In genomic region chr11:86873406-86873700, GRCm38 (mm10) we compare ENCODE assay signal across 16 mouse cellular contexts.
DNase-seq lines count a peak whose midpoint lies in the region; ATAC-seq and TF ChIP-seq lines count a peak whose summit lies in the region.
"Had no signal": no experiment of that assay in that cellular context is flagged by ENCODE, and none has a peak within 500 bp of the region (broad histone marks: within the 10 kb centered on the region; RNA-seq: fewer than 3 reads in every experiment).

No protein-coding gene starts in this region.

- 74% methylated on average over 1 of the region's 1 CpGs for WGBS in kidney, embryonic 14.5 days
- 85% methylated on average over 1 of the region's 1 CpGs for WGBS in forebrain, embryonic 10.5 days
- WGBS in forebrain, postnatal 0 days, result 26% methylated on average over 1 of the region's 1 CpGs
- 39% methylated on average over 1 of the region's 1 CpGs for WGBS in midbrain, embryonic 16.5 days
- WGBS in liver, postnatal 0 days (ENCODE audit: insufficient replicate concordance), result 88% methylated on average over 1 of the region's 1 CpGs

- TF ChIP-seq CTCF in forebrain, postnatal 0 days (IDR thresholded peaks at IDR 0.05; ENCODE audit: low read depth), result no peak
- no peak for TF ChIP-seq CTCF in liver, postnatal 0 days (IDR thresholded peaks at IDR 0.05; ENCODE audit: low read depth)

- no peak overlapping the region for H3K4me2 ChIP-seq in kidney, embryonic 14.5 days (replicated peaks; ENCODE audit: low read depth, low read length)
- H3K4me2 ChIP-seq in forebrain, postnatal 0 days (ENCODE audit: low read depth), result no peak overlapping the region
- H3K4me2 ChIP-seq in midbrain, embryonic 16.5 days (ENCODE audit: low read length), result no peak overlapping the region
- no peak overlapping the region for H3K4me2 ChIP-seq in liver, postnatal 0 days (ENCODE audit: low read depth, low read length)
- H3K4me2 ChIP-seq: heart, embryonic 11.5 days; liver, embryonic 15.5 days had no signal

- H3K9me3 ChIP-seq in kidney, embryonic 14.5 days (ENCODE audit: control insufficient read depth, low read length), result no peaks in the 10 kb centered on the region
- no peaks in the 10 kb centered on the region for H3K9me3 ChIP-seq in forebrain, embryonic 10.5 days
- no peaks in the 10 kb centered on the region for H3K9me3 ChIP-seq in forebrain, postnatal 0 days (ENCODE audit: low read length)
- H3K9me3 ChIP-seq in midbrain, embryonic 16.5 days (replicated peaks; ENCODE audit: control insufficient read depth, low read length, poor library complexity, severe bottlenecking), result no peaks in the 10 kb centered on the region
- H3K9me3 ChIP-seq in liver, postnatal 0 days (ENCODE audit: low read length), result peaks cover 4% of the 10 kb centered on the region; the same call in 1 of the 2 replicates
- H3K9me3 ChIP-seq: liver, embryonic 15.5 days had no signal

- H3K27me3 ChIP-seq in kidney, embryonic 14.5 days (ENCODE audit: control insufficient read depth, insufficient read depth, low read length), result no peaks in the 10 kb centered on the region
- H3K27me3 ChIP-seq in forebrain, embryonic 10.5 days (ENCODE audit: poor library complexity, severe bottlenecking), result no peaks in the 10 kb centered on the region
- H3K27me3 ChIP-seq in forebrain, postnatal 0 days (ENCODE audit: insufficient read depth, low read length), result no peaks in the 10 kb centered on the region
- H3K27me3 ChIP-seq in midbrain, embryonic 16.5 days (ENCODE audit: control insufficient read depth, insufficient read depth, low read depth, low read length), result no peaks in the 10 kb centered on the region
- no peaks in the 10 kb centered on the region for H3K27me3 ChIP-seq in liver, postnatal 0 days (ENCODE audit: insufficient read depth, low read length)
- H3K27me3 ChIP-seq: liver, embryonic 15.5 days had no signal

- no peaks in the 10 kb centered on the region for H3K36me3 ChIP-seq in kidney, embryonic 14.5 days (ENCODE audit: control insufficient read depth, insufficient read depth, low read length)
- H3K36me3 ChIP-seq in forebrain, embryonic 10.5 days (replicated peaks), result no peaks in the 10 kb centered on the region
- no peaks in the 10 kb centered on the region for H3K36me3 ChIP-seq in forebrain, postnatal 0 days (ENCODE audit: insufficient read depth)
- H3K36me3 ChIP-seq in midbrain, embryonic 16.5 days (ENCODE audit: control insufficient read depth, insufficient read depth, low read length), result no peaks in the 10 kb centered on the region
- H3K36me3 ChIP-seq in liver, postnatal 0 days (replicated peaks; ENCODE audit: insufficient read depth, low read length), result no peaks in the 10 kb centered on the region
- H3K36me3 ChIP-seq: liver, embryonic 15.5 days had no signal

- TF ChIP-seq EP300 in liver, postnatal 0 days (IDR thresholded peaks at IDR 0.05; ENCODE audit: low read depth), result no peak

- peaks cover 7% of the 10 kb centered on the region for H3K4me1 ChIP-seq in kidney, embryonic 14.5 days (ENCODE audit: control insufficient read depth, insufficient read depth, low read length)
- peaks cover 39% of the 10 kb centered on the region for H3K4me1 ChIP-seq in forebrain, embryonic 10.5 days
- H3K4me1 ChIP-seq in forebrain, postnatal 0 days (ENCODE audit: insufficient read depth), result peaks cover 8% of the 10 kb centered on the region; the same call in 1 of the 2 replicates
- H3K4me1 ChIP-seq in midbrain, embryonic 16.5 days (ENCODE audit: control insufficient read depth, insufficient read depth, low read length), result peaks cover 22% of the 10 kb centered on the region
- peaks cover 16% of the 10 kb centered on the region for H3K4me1 ChIP-seq in liver, postnatal 0 days (ENCODE audit: insufficient read depth)

- no peak for DNase-seq in kidney, postnatal 10 days
- DNase-seq in forebrain, embryonic 10.5 days (ENCODE audit: extremely low spot score, low spot score), result no peak
- DNase-seq in forebrain, postnatal 0 days, result no peak
- DNase-seq in neural tube, embryonic 10.5 days (ENCODE audit: extremely low spot score, low spot score), result no peak
- no peak for DNase-seq in liver, postnatal 0 days
- DNase-seq: adrenal gland, postnatal 14 days; cerebellum, adult 9-10 months; heart, postnatal 36 days; left cerebral cortex, postnatal 4 days; retina, postnatal 1 day had no signal

- H3K27ac ChIP-seq in kidney, embryonic 14.5 days (ENCODE audit: low read depth, low read length), result 0 out of 2 replicates have a peak overlapping the region, but pooled peaks have one; percentile 38
- peak overlapping the region; percentile 77 for H3K27ac ChIP-seq in forebrain, embryonic 10.5 days
- H3K27ac ChIP-seq in forebrain, postnatal 0 days (ENCODE audit: low read depth, low read length), result peak overlapping the region; percentile 51; the same call in 1 of the 2 replicates
- peak overlapping the region; percentile 75 for H3K27ac ChIP-seq in midbrain, embryonic 16.5 days (ENCODE audit: low read length)
- no peak overlapping the region for H3K27ac ChIP-seq in liver, postnatal 0 days (ENCODE audit: low read depth)
- H3K27ac ChIP-seq: liver, embryonic 15.5 days had no signal

- no peak overlapping the region for H3K4me3 ChIP-seq in kidney, embryonic 14.5 days (ENCODE audit: low read length)
- H3K4me3 ChIP-seq in forebrain, embryonic 10.5 days, result no peak overlapping the region; the same call in 1 of the 2 replicates
- no peak overlapping the region for H3K4me3 ChIP-seq in forebrain, postnatal 0 days (ENCODE audit: low read depth, low read length)
- H3K4me3 ChIP-seq in midbrain, embryonic 16.5 days (ENCODE audit: low read depth, low read length), result no peak overlapping the region
- H3K4me3 ChIP-seq in liver, postnatal 0 days (ENCODE audit: low read depth, low read length), result no peak overlapping the region
- H3K4me3 ChIP-seq: erythroblast, embryonic 14.5 days; liver, embryonic 15.5 days had no signal

- no peak for ATAC-seq in kidney, embryonic 14.5 days (ENCODE audit: low FRiP score, low TSS enrichment)
- ATAC-seq in forebrain, postnatal 0 days, result no peak; the same call in 1 of the 2 replicates
- no peak for ATAC-seq in midbrain, embryonic 16.5 days
- no peak for ATAC-seq in liver, postnatal 0 days
- ATAC-seq: intestine, postnatal 0 days had no signal

- no peak overlapping the region for H3K9ac ChIP-seq in kidney, embryonic 14.5 days (ENCODE audit: low read depth, low read length)
- no peak overlapping the region for H3K9ac ChIP-seq in forebrain, postnatal 0 days
- H3K9ac ChIP-seq in midbrain, embryonic 16.5 days (ENCODE audit: low read depth, low read length), result peak overlapping the region; percentile 33; the same call in 1 of the 2 replicates
- no peak overlapping the region for H3K9ac ChIP-seq in liver, postnatal 0 days (replicated peaks)
- H3K9ac ChIP-seq: liver, embryonic 15.5 days had no signal
